Mouse (Mus musculus) stomach, postnatal 0 days (tissue): ENCODE results near the gene Evl. TPM values are rescaled to one million over a fixed set of nuclear protein-coding genes. Genes with fewer than 3 reads are reported as not detected.
A peak's percentile ranks its signal among the peaks of the same experiment; 100 is the strongest.

Experiments used
- ATAC-seq: fragments of 200-750 bp; cut with Nextera tagmentation; 2 replicates; pipeline ENCODE4 v1.8.0; 2017; ENCODE audit not compliant: low FRiP score, low TSS enrichment
- DNase-seq: peaks from one replicate; pipeline ENCODE4 v3.0.0-alpha.2; 2016; ENCODE audit warnings: low spot score
- H3K27ac ChIP-seq: fragments of 300-500 bp; sonication (generic); replicated peaks from 2 replicates; pipeline ENCODE4 v1.5.1; 2014; ENCODE audit warnings: mild to moderate bottlenecking, control low read depth
- H3K27me3 ChIP-seq: fragments of 300-500 bp; sonication (generic); 2 replicates; pipeline ENCODE4 v1.6.1; 2014; ENCODE audit warnings: low read length; ENCODE audit not compliant: control insufficient read depth, insufficient read depth
- H3K36me3 ChIP-seq: fragments of 300-500 bp; sonication (generic); 2 replicates; pipeline ENCODE4 v1.6.1; 2014; ENCODE audit warnings: low read length, mixed read lengths; ENCODE audit not compliant: control insufficient read depth, insufficient read depth
- H3K4me1 ChIP-seq: fragments of 300-500 bp; sonication (generic); replicated peaks from 2 replicates; pipeline ENCODE4 v1.6.1; 2014; ENCODE audit warnings: antibody characterized with exemption; ENCODE audit not compliant: control insufficient read depth, insufficient read depth
- H3K4me2 ChIP-seq: fragments of 300-500 bp; sonication (generic); replicated peaks from 2 replicates; pipeline ENCODE4 v1.6.1; 2014; ENCODE audit warnings: low read depth, mild to moderate bottlenecking, control low read depth, moderate library complexity
- H3K4me3 ChIP-seq: fragments of 300-500 bp; sonication (generic); 2 replicates; pipeline ENCODE4 v1.5.1; 2014; ENCODE audit warnings: low read depth, low read length, control low read depth
- H3K9ac ChIP-seq: fragments of 300-500 bp; sonication (generic); 2 replicates; pipeline ENCODE4 v1.6.1; 2014; ENCODE audit warnings: mild to moderate bottlenecking, low read length, control low read depth, mixed read lengths
- H3K9me3 ChIP-seq: fragments of 300-500 bp; sonication (generic); 2 replicates; pipeline ENCODE4 v1.6.1; 2016; ENCODE audit warnings: low read length; ENCODE audit not compliant: control insufficient read depth
- CTCF ChIP-seq: IDR thresholded peaks from 2 replicates; pipeline ENCODE4 v1.5.1; 2016; ENCODE audit warnings: antibody characterized with exemption, low read depth, mild to moderate bottlenecking, moderate library complexity
- EP300 ChIP-seq: optimal IDR thresholded peaks from 2 replicates; pipeline ENCODE3; 2016; ENCODE audit warnings: antibody characterized with exemption
- WGBS: fragments of 180-500 bp; shearing (Covaris S2); extraction: QIAGEN DNeasy Blood & Tissue Kit; methylation state at CpG from one replicate; pipeline ENCODE4 v1.1.7; 2014; 5-methylcytosine and 5-hydroxymethylcytosine counted together
- polyA plus RNA-seq: library from polyadenylated mRNA; unstranded; fragments of >200 nt; fragmentation: Nextera tagmentation; extraction: Ambion mirVana; gene quantifications from 2 replicates; pipeline ENCODE4 v1.2.1, GENCODE M21; 2015

Evl gene
- polyA plus RNA-seq, 1 experiment from 2014 or later, result 27.8 TPM

DNA sequence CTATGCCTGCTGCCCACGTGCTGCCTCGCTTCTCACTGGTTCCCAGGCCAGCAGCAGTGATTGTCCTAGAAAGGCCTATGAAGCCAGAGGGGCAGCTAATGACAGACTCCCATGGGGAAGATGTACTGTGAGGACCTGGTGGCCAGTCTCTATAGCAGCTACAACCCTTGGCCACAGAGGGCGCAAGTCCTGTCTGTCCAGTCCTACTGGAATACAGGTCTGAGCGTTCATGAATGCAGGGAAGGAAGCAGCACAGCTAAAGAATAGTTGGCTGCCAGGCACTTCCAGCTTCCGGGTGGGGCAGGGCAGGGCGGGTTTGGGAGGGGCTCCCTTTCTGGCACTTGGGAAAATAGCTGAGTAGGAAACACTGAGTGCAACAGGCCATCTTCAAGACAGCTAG lies 132.4 kb downstream of the Evl start:
- no peak overlapping the region for H3K4me2 ChIP-seq
- peak overlapping the region; percentile 69 for H3K27ac ChIP-seq
- peaks cover 11% of the 10 kb centered on the region for H3K36me3 ChIP-seq
- no peak overlapping the region for H3K4me3 ChIP-seq
- no peaks in the 10 kb centered on the region for H3K4me1 ChIP-seq
- 51% methylated on average over 6 of the region's 6 CpGs for WGBS
- TF ChIP-seq EP300, result no peak
- TF ChIP-seq CTCF, result peak; percentile 72
- H3K9me3 ChIP-seq, result no peaks in the 10 kb centered on the region
- no peak overlapping the region for H3K9ac ChIP-seq
- DNase-seq (peak; percentile 81), ATAC-seq (peak; percentile 25)
- H3K27me3 ChIP-seq, result no peaks in the 10 kb centered on the region

DNA sequence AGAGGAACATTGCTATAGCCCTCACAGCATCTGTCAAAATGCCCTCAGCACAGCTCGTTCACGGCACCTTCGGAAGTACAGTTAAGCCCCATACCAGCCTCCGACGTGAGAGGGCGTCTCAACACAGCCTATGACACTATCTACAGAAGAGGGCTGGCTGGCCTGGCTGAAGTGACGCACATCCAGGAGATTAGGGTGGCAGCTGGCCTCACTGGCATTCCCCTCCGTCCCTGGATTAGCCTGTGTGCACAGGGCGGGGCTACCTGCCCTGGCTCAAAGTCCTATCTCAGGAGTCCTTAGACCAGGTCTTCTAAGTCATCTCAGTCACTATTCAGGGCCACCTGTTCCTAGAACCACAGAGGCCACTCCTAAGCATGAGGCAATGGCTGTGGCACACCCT lies 134.6 kb downstream of the Evl start:
- 49% methylated on average over 9 of the region's 9 CpGs for WGBS
- no peak overlapping the region for H3K4me2 ChIP-seq
- no peaks in the 10 kb centered on the region for H3K4me1 ChIP-seq
- H3K9me3 ChIP-seq, result no peaks in the 10 kb centered on the region
- H3K9ac ChIP-seq, result no peak overlapping the region
- no peaks in the 10 kb centered on the region for H3K27me3 ChIP-seq
- ATAC-seq (peak; percentile 92), DNase-seq (peak; percentile 92)
- peak; percentile 79 for TF ChIP-seq CTCF
- no peak for TF ChIP-seq EP300
- peaks cover 7% of the 10 kb centered on the region; the same call in 1 of the 2 replicates for H3K36me3 ChIP-seq
- no peak overlapping the region for H3K4me3 ChIP-seq
- peak overlapping the region; percentile 87 for H3K27ac ChIP-seq

DNA sequence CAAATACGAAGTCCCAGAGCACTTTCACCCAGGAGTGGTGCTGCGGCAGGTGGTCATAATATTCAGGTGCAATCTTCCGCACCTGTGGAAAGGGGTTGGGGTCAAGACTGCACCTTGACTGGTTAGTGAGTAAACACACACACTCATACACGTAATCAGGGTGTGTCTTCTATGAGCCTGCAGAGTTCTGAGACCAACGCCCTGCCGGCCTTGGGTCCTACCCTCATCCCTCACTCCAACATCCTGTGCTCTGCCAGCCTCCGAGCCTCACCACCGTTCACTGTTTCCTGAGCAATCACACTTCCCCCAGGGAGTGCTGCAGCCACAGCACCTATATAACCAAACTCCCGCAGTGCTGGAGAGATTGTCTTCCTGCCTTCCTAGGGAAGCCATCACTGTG lies 136.0 kb downstream of the Evl start:
- peak; percentile 53 for ATAC-seq
- Histone ChIP-seq H3K27me3 (no peaks in the 10 kb centered on the region), H3K9ac (0 out of 2 replicates have a peak overlapping the region, but pooled peaks have one; percentile 4), H3K4me2 (no peak overlapping the region), H3K27ac (peak overlapping the region; percentile 87), H3K36me3 (no peaks in the 10 kb centered on the region), H3K4me1 (no peaks in the 10 kb centered on the region), H3K9me3 (no peaks in the 10 kb centered on the region), H3K4me3 (no peak overlapping the region)
- 52% methylated on average over 9 of the region's 9 CpGs for WGBS
- 0 out of 2 replicates have a peak, but pooled peaks have one; percentile 4 for TF ChIP-seq CTCF
- TF ChIP-seq EP300, result no peak
- peak; percentile 78 for DNase-seq

DNA sequence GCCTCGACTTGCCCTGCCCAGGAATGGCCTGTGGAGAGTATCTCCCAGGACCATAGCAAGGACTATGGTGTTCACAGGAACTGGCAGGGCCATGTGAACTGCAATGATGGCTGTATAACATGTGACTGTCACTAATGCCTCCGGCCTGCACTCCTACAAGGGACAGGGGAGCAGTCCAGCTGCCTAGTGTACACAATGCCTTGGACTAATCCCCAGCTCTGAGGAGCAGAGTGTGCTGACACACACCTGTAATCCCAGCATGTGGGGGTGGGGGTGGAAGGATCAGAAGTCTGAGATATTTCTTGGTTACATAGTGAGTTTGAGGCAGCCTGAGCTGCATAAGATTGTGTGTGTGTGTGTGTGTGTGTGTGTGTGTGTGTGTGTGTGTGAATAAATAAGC lies 139.1 kb downstream of the Evl start:
- H3K4me2 ChIP-seq, result no peak overlapping the region
- H3K27me3 ChIP-seq, result no peaks in the 10 kb centered on the region
- H3K9ac ChIP-seq, result no peak overlapping the region
- H3K9me3 ChIP-seq, result no peaks in the 10 kb centered on the region
- no peak for ATAC-seq
- H3K4me1 ChIP-seq, result no peaks in the 10 kb centered on the region
- 36% methylated on average over 2 of the region's 2 CpGs for WGBS
- no peaks in the 10 kb centered on the region for H3K36me3 ChIP-seq
- H3K27ac ChIP-seq, result 0 out of 2 replicates have a peak overlapping the region, but pooled peaks have one; percentile 20
- TF ChIP-seq EP300 (no peak), CTCF (no peak)
- DNase-seq, result peak; percentile 53
- H3K4me3 ChIP-seq, result no peak overlapping the region

DNA sequence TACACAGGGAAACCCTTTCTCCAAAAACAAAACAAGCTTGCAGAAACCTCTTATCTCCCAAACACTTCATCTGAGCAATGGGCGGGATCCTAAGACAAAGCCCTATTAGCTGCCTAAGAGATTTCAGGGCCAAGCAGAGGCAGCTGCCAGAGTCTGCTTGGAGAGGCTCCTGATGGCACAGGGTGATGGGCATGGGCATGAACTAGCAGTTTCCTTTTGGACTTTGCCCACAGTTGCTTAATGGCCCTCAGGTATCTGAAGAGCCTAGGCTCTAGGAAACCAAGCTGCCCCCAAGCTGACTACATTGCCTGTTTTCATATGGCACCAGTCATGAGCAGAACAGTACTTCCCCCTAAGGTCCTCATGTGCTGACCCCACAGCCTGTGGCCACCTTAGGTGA lies 139.7 kb downstream of the Evl start:
- no peaks in the 10 kb centered on the region for H3K27me3 ChIP-seq
- H3K36me3 ChIP-seq, result no peaks in the 10 kb centered on the region
- 77% methylated on average over 1 of the region's 1 CpGs for WGBS
- DNase-seq, result no peak
- TF ChIP-seq CTCF (no peak), EP300 (no peak)
- no peaks in the 10 kb centered on the region; the same call in 1 of the 2 replicates for H3K4me1 ChIP-seq
- no peaks in the 10 kb centered on the region for H3K9me3 ChIP-seq
- H3K4me3 ChIP-seq, result no peak overlapping the region
- no peak overlapping the region for H3K9ac ChIP-seq
- peak overlapping the region; percentile 67; the same call in 1 of the 2 replicates for H3K27ac ChIP-seq
- no peak for ATAC-seq
- H3K4me2 ChIP-seq, result no peak overlapping the region

DNA sequence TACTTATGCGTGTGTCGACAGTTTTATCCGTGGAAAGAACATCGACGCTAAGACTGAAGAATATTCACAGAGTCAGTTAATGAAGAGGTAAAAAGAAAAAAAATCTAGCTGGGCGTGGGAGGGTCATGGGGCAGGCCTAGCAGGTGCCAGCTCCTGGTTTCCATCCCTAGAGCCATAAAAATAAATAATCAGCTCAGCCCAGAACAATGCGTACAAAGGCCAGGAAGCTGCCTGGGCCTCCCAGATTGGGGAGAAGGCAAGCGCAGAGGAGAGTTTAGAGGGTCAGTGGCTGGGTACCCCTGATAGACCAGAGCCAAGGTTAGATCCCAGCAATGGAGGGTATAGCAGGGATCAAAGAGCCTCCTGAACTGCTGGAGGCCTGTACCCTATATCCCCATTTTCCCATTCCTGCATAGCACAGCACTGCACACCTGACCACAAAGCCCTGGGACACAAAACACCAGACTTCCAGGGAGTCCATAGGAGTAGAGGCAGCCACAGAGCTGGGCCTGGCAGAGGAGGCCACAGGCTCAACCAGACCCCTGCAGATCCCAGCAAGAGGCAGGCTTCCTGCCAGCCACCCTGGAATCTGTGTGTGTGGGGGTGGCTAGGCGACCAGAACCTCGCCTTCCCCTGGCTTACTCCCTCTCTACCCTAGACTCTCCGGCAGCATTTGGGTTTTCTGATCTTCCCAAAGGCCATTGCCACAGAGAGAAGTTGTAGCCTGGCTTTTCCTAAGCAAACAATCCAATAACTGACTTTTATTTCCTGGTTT lies 144.4 kb downstream of the Evl start:
- Histone ChIP-seq H3K27ac (peak overlapping the region; percentile 95), H3K9me3 (no peaks in the 10 kb centered on the region), H3K4me2 (no peak overlapping the region), H3K4me1 (no peaks in the 10 kb centered on the region; the same call in 1 of the 2 replicates), H3K36me3 (no peaks in the 10 kb centered on the region), H3K4me3 (no peak overlapping the region), H3K27me3 (no peaks in the 10 kb centered on the region), H3K9ac (no peak overlapping the region)
- no peak for TF ChIP-seq CTCF
- ATAC-seq (peak; percentile 12), DNase-seq (peak; percentile 67)
- 52% methylated on average over 11 of the region's 11 CpGs for WGBS
